Mouse (Mus musculus) left cerebral cortex, adult 8-10 months (tissue): ENCODE results near the gene Slc9a9. TPM values are rescaled to one million over a fixed set of nuclear protein-coding genes. Genes with fewer than 3 reads are reported as not detected.

Experiments
- DNase-seq, 2 experiments: peaks; one replicate each; pipeline ENCODE4 v3.0.0; 2022; ENCODE audit warnings: low spot score in 2 of 2
- total RNA-seq, 4 experiments: library from RNA; stranded (reverse); gene quantifications; 2 replicates each; pipeline ENCODE4 v1.2.4; 2022

Gene Slc9a9
- total RNA-seq, 4 experiments from 2014 or later, result 20.8 to 27.9 (median 24.4) TPM

GRCm38 (mm10) chr9:94732136-94732535, 62.4 kb downstream of the Slc9a9 start:
- no peak for DNase-seq

- DNase-seq, result no peak
These were observed 63.0 kb downstream of the Slc9a9 start for GRCm38 (mm10) chr9:94732599-94733287.

- no peak for DNase-seq
These were observed 64.6 kb downstream of the Slc9a9 start for GRCm38 (mm10) chr9:94734320-94734719.

- DNase-seq, result no peak
These were observed 67.5 kb downstream of the Slc9a9 start for GRCm38 (mm10) chr9:94737226-94737625.

GRCm38 (mm10) chr9:94738555-94739427, 69.1 kb downstream of the Slc9a9 start:
- DNase-seq, result peak in 1 of 2 experiments; percentile 34

GRCm38 (mm10) chr9:94740841-94741240, 71.1 kb downstream of the Slc9a9 start:
- DNase-seq, result no peak

- DNase-seq, result peak in 1 of 2 experiments; percentile 37
These were observed 73.6 kb downstream of the Slc9a9 start for GRCm38 (mm10) chr9:94743291-94743690.

GRCm38 (mm10) chr9:94748503-94748902, 78.8 kb downstream of the Slc9a9 start:
- no peak for DNase-seq

- no peak for DNase-seq
These were observed 80.5 kb downstream of the Slc9a9 start for GRCm38 (mm10) chr9:94750187-94750586.

GRCm38 (mm10) chr9:94750935-94751637, 81.4 kb downstream of the Slc9a9 start:
- no peak for DNase-seq

- DNase-seq, result no peak
These were observed 81.9 kb downstream of the Slc9a9 start for GRCm38 (mm10) chr9:94751638-94752021.

- DNase-seq, result no peak
These were observed 82.4 kb downstream of the Slc9a9 start for GRCm38 (mm10) chr9:94752121-94752520.

- DNase-seq, result no peak
These were observed 90.2 kb downstream of the Slc9a9 start for GRCm38 (mm10) chr9:94759904-94760303.

- no peak for DNase-seq
These were observed 98.4 kb downstream of the Slc9a9 start for GRCm38 (mm10) chr9:94768114-94768513.

- no peak for DNase-seq
These were observed 98.8 kb downstream of the Slc9a9 start for GRCm38 (mm10) chr9:94768524-94768923.

GRCm38 (mm10) chr9:94773357-94773756, 103.6 kb downstream of the Slc9a9 start:
- DNase-seq, result no peak

- DNase-seq, result no peak
These were observed 118.6 kb downstream of the Slc9a9 start for GRCm38 (mm10) chr9:94788261-94788660.

- DNase-seq, result no peak
These were observed 121.3 kb downstream of the Slc9a9 start for GRCm38 (mm10) chr9:94790966-94791365.

- DNase-seq, result no peak
These were observed 133.4 kb downstream of the Slc9a9 start for GRCm38 (mm10) chr9:94803073-94803472.

GRCm38 (mm10) chr9:94805506-94805905, 135.8 kb downstream of the Slc9a9 start:
- no peak for DNase-seq

GRCm38 (mm10) chr9:94815518-94815917, 145.8 kb downstream of the Slc9a9 start:
- DNase-seq, result no peak

- DNase-seq, result no peak
These were observed 151.6 kb downstream of the Slc9a9 start for GRCm38 (mm10) chr9:94821268-94821667.
